8 mouse cellular contexts compared by ENCODE assay signal in genomic region chr11:19026581-19027561, GRCm38 (mm10). TPM values are rescaled to one million over a fixed set of nuclear protein-coding genes. Genes with fewer than 3 reads are reported as not detected.
DNase-seq lines count a peak whose midpoint lies in the region; ATAC-seq and TF ChIP-seq lines count a peak whose summit lies in the region.

No protein-coding gene starts in this region.

- no peaks in the 10 kb centered on the region for H3K4me1 ChIP-seq in ES-Bruce4 (ENCODE audit: control insufficient read depth, insufficient read depth, low read length)
- H3K4me1 ChIP-seq in embryonic facial prominence, embryonic 10.5 days = peaks cover 36% of the 10 kb centered on the region
- peaks cover 11% of the 10 kb centered on the region for H3K4me1 ChIP-seq in heart, embryonic 15.5 days (replicated peaks)
- H3K4me1 ChIP-seq in midbrain, embryonic 10.5 days = peaks cover 44% of the 10 kb centered on the region

- H3K27me3 ChIP-seq in ES-Bruce4 (ENCODE audit: control insufficient read depth, insufficient read depth, low read length, poor library complexity, severe bottlenecking) = peaks cover 9% of the 10 kb centered on the region
- peaks cover 53% of the 10 kb centered on the region for H3K27me3 ChIP-seq in embryonic facial prominence, embryonic 10.5 days (replicated peaks; ENCODE audit: low read depth, poor library complexity, severe bottlenecking)
- H3K27me3 ChIP-seq in heart, embryonic 15.5 days = no peaks in the 10 kb centered on the region
- H3K27me3 ChIP-seq in midbrain, embryonic 10.5 days (ENCODE audit: low read depth, poor library complexity, severe bottlenecking) = peaks cover 66% of the 10 kb centered on the region

- no peak overlapping the region for H3K27ac ChIP-seq in ES-Bruce4 (ENCODE audit: insufficient read depth, low read length)
- H3K27ac ChIP-seq in embryonic facial prominence, embryonic 10.5 days (replicated peaks) = peak overlapping the region; percentile 89
- peak overlapping the region; percentile 62 for H3K27ac ChIP-seq in heart, embryonic 15.5 days
- peak overlapping the region; percentile 88 for H3K27ac ChIP-seq in midbrain, embryonic 10.5 days (replicated peaks)

- H3K4me3 ChIP-seq in ES-Bruce4 (ENCODE audit: low read depth, low read length) = peak overlapping the region; percentile 38
- H3K4me3 ChIP-seq in embryonic facial prominence, embryonic 10.5 days = peak overlapping the region; percentile 63
- H3K4me3 ChIP-seq in heart, embryonic 15.5 days = peak overlapping the region; percentile 60
- peak overlapping the region; percentile 56 for H3K4me3 ChIP-seq in midbrain, embryonic 10.5 days

- peak overlapping the region; percentile 98 for H3K4me2 ChIP-seq in heart, embryonic 15.5 days

- DNase-seq in adrenal gland, adult 2 months = peak; percentile 89
- peak; percentile 80 for DNase-seq in embryonic facial prominence, embryonic 10.5 days (ENCODE audit: low spot score)
- peak; percentile 83 to 89 for DNase-seq in kidney, postnatal 4 days
- peak; percentile 82 for DNase-seq in midbrain, embryonic 10.5 days (ENCODE audit: low spot score)
- DNase-seq in urinary bladder, postnatal 25 days (ENCODE audit: low spot score) = peak; percentile 65
- DNase-seq in layer of hippocampus, adult 18-20 months (ENCODE audit: low spot score in 2 of 2) = no peak

- no peaks in the 10 kb centered on the region for H3K9me3 ChIP-seq in ES-Bruce4 (replicated peaks; ENCODE audit: control insufficient read depth, insufficient read depth, low read length, poor library complexity, severe bottlenecking)
- no peaks in the 10 kb centered on the region for H3K9me3 ChIP-seq in embryonic facial prominence, embryonic 10.5 days
- no peaks in the 10 kb centered on the region for H3K9me3 ChIP-seq in heart, embryonic 15.5 days (replicated peaks)
- no peaks in the 10 kb centered on the region for H3K9me3 ChIP-seq in midbrain, embryonic 10.5 days (replicated peaks)

- ATAC-seq in heart, embryonic 15.5 days (replicated peaks; ENCODE audit: insufficient number of reproducible peaks, insufficient read depth, low FRiP score, low read depth) = peak; percentile 87

- no peaks in the 10 kb centered on the region for H3K36me3 ChIP-seq in ES-Bruce4 (ENCODE audit: control insufficient read depth, insufficient read depth, low read length, poor library complexity, severe bottlenecking)
- no peaks in the 10 kb centered on the region for H3K36me3 ChIP-seq in embryonic facial prominence, embryonic 10.5 days (replicated peaks)
- no peaks in the 10 kb centered on the region for H3K36me3 ChIP-seq in heart, embryonic 15.5 days
- no peaks in the 10 kb centered on the region for H3K36me3 ChIP-seq in midbrain, embryonic 10.5 days

- TF ChIP-seq EP300 in ES-Bruce4 (IDR thresholded peaks at IDR 0.05; ENCODE audit: insufficient read depth, low read depth, low read length) = no peak

- WGBS in embryonic facial prominence, embryonic 10.5 days = under 1% methylated on average over 58 of the region's 58 CpGs
- under 1% methylated on average over 58 of the region's 58 CpGs for WGBS in heart, embryonic 15.5 days
- under 1% methylated on average over 58 of the region's 58 CpGs for WGBS in midbrain, embryonic 10.5 days

- peak overlapping the region; percentile 10; the same call in 1 of the 2 replicates for H3K9ac ChIP-seq in ES-Bruce4 (ENCODE audit: low read depth, poor library complexity, severe bottlenecking)
- H3K9ac ChIP-seq in heart, embryonic 15.5 days = peak overlapping the region; percentile 71

- TF ChIP-seq POLR2A in ES-Bruce4 (IDR thresholded peaks at IDR 0.05; ENCODE audit: insufficient read depth, low read length) = no peak

- TF ChIP-seq CTCF in ES-Bruce4 (IDR thresholded peaks at IDR 0.05; ENCODE audit: low read depth, low read length) = no peak

RNA-seq across cellular contexts. Expression of gene Meis1, which starts 8.1 kb away (rescaled TPM):
- 2.1 and 2.3 TPM in 2 replicates for polyA plus RNA-seq in ES-Bruce4 (2011; ENCODE audit: insufficient read depth, insufficient read length, low read depth, missing spikeins)
- 10 to 100 TPM; 45.9 to 50.7 TPM for total RNA-seq in adrenal gland, adult 2 months (2021)
- polyA plus RNA-seq in adrenal gland, adult 2 months (2012; rRNA removed) = 22.6 and 27.5 TPM in 2 replicates
- polyA plus RNA-seq in embryonic facial prominence, embryonic 10.5 days (2016; fragmentation: Nextera tagmentation; extraction: Ambion mirVana) = 73.3 and 89.6 TPM in 2 replicates
- 51.8 and 67.7 TPM in 2 replicates for polyA plus RNA-seq in heart, embryonic 15.5 days (2015; fragmentation: Nextera tagmentation; extraction: Ambion mirVana)
- polyA plus RNA-seq in midbrain, embryonic 10.5 days (2016; fragmentation: Nextera tagmentation; extraction: Ambion mirVana) = 44.5 and 48.0 TPM in 2 replicates
- total RNA-seq in layer of hippocampus, adult 18-20 months (2021) = 1 to 10 TPM; 2.1 to 2.2 TPM

Comparison
In these comparisons a context has a peak if more than half of its experiments do, and no peak if none do; other contexts are left out.
1. DNase-seq: peak in adrenal gland, adult 2 months (single experiment), embryonic facial prominence, embryonic 10.5 days (single experiment), kidney, postnatal 4 days (2 of 2), midbrain, embryonic 10.5 days (single experiment) and urinary bladder, postnatal 25 days (single experiment); none in layer of hippocampus, adult 18-20 months (0 of 2).
2. Peak in every context shown above with its lines, with median percentiles within 50 percentile points of each other: H3K4me3 ChIP-seq.